Mouse (Mus musculus): ENCODE data around the gene Gm20605.

GRCm38 (mm10) chr5:137609292-137609691 is 19.7 kb upstream of the Gm20605 start:
- TF ChIP-seq CTCF (IDR thresholded peaks at IDR 0.05; ENCODE audit: extremely low read depth, insufficient read depth, low read length) (no peak), POLR2A (IDR thresholded peaks at IDR 0.05; ENCODE audit: extremely low read depth, insufficient read depth, low read length) (no peak)
